Mouse (Mus musculus) thymus, adult 2 months (tissue): ENCODE results near the gene Olfr600. TPM values are rescaled to one million over a fixed set of nuclear protein-coding genes. Genes with fewer than 3 reads are reported as not detected.
"Not testable (repeated sequence)": the region's sequence is repeated elsewhere in the genome, so short reads cannot be mapped to it uniquely, and the experiment has no call there.

Experiments used
- DNase-seq: peaks from one replicate; pipeline ENCODE4 v3.0.0; 2021
- H3K27ac ChIP-seq: fragments of 200-500 bp; 2 replicates; pipeline ENCODE4 v1.5.1; 2012; ENCODE audit warnings: low read length, control low read depth; ENCODE audit not compliant: control insufficient read depth, insufficient read depth
- H3K27me3 ChIP-seq: fragments of 200-500 bp; 2 replicates; pipeline ENCODE4 v1.6.1; 2012; ENCODE audit warnings: mild to moderate bottlenecking, low read length, moderate library complexity, mixed read lengths; ENCODE audit not compliant: control insufficient read depth, insufficient read depth
- H3K36me3 ChIP-seq: fragments of 200-500 bp; 2 replicates; pipeline ENCODE4 v1.6.1; 2012; ENCODE audit warnings: mild to moderate bottlenecking, low read length, moderate library complexity; ENCODE audit not compliant: control insufficient read depth, insufficient read depth
- H3K4me1 ChIP-seq: fragments of 200-500 bp; replicated peaks from 2 replicates; pipeline ENCODE4 v1.6.1; 2012; ENCODE audit warnings: low read length; ENCODE audit not compliant: control insufficient read depth, insufficient read depth
- H3K4me3 ChIP-seq: fragments of 200-500 bp; 2 replicates; pipeline ENCODE4 v1.5.1; 2012; ENCODE audit warnings: mild to moderate bottlenecking, low read length, control low read depth, moderate library complexity; ENCODE audit not compliant: control insufficient read depth, insufficient read depth
- CTCF ChIP-seq: fragments of 200-500 bp; IDR thresholded peaks from 2 replicates; pipeline ENCODE4 v1.5.1; 2012; ENCODE audit warnings: mild to moderate bottlenecking, control low read depth, low read length, moderate library complexity, borderline replicate concordance; ENCODE audit not compliant: control insufficient read depth, poor library complexity, insufficient read depth; ENCODE audit errors: extremely low read depth
- POLR2A ChIP-seq: fragments of 200-500 bp; IDR thresholded peaks from 2 replicates; pipeline ENCODE4 v1.6.1; 2012; ENCODE audit warnings: mild to moderate bottlenecking, low read length, control low read depth, moderate library complexity; ENCODE audit not compliant: control insufficient read depth, poor library complexity, insufficient read depth; ENCODE audit errors: extremely low read depth
- WGBS: fragments of 180-500 bp; shearing (Covaris S2); methylation state at CpG from one replicate; pipeline ENCODE4 v1.1.7; 2018; 5-methylcytosine and 5-hydroxymethylcytosine counted together
- polyA plus RNA-seq: library from polyadenylated mRNA; depleted of rRNA; stranded (reverse); fragments of >200 nt; gene quantifications from 2 replicates; pipeline ENCODE4 v1.2.3, GENCODE M21; 2012; rRNA removed

Olfr600 gene
- polyA plus RNA-seq: not detected in 2 replicates

DNA sequence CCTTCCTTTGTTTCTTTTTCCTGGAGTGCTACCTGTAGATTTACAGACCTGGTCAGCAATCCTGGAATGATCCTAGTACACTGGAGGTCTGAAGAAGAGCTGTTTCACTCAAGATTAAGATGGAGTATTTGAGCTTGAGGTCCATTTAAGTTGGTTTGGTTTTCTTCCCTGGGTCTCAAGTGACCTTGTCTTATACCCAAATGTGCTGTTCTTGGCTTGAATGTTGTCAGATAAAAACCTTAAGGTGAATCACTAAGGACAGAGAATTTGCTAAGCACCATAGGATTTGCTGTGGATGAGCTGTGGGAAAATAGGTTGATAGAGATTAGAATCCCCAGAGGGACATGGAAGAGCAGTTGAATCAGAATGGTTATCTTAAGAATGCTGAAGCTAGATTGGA, at the start of gene Olfr600:
TSS of gene Olfr600 (minus strand) at position 101 of the 400 bp plus-strand sequence.
- Histone ChIP-seq H3K27ac (no peak within 1 kb of the TSS), H3K36me3 (no peaks in the 10 kb centered on the region), H3K4me3 (no peak within 1 kb of the TSS), H3K27me3 (no peaks in the 10 kb centered on the region), H3K4me1 (no peaks in the 10 kb centered on the region)
- no peak for DNase-seq
- TF ChIP-seq CTCF: no peak
- TF ChIP-seq POLR2A: no peak

DNA sequence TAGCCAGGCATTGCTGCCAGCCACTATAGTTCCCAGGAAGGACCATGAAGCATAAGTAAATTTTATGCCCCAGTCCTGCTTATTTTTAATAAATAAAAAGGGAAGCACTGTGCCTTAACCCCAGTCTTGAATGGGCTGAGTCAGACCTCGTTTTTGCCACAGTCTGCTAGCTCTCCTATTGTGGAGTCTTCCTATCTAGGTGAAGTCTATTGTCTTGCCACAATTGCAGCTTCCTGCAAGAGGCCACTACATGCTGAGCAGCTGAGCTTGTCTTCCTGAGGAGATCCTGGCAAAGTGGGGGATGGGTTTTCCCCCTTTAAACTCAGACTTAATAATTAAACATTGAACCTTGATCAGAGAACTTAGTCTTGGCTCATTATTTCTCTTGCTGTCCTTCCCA, 49.5 kb upstream of the Olfr600 start:
- Histone ChIP-seq H3K36me3 (no peaks in the 10 kb centered on the region), H3K4me1 (no peaks in the 10 kb centered on the region), H3K27ac (no peak overlapping the region), H3K27me3 (no peaks in the 10 kb centered on the region), H3K4me3 (no peak overlapping the region)
- DNase-seq: no peak
- WGBS: 14% methylated on average over 1 of the region's 1 CpGs
- TF ChIP-seq CTCF (no peak), POLR2A (no peak)

DNA sequence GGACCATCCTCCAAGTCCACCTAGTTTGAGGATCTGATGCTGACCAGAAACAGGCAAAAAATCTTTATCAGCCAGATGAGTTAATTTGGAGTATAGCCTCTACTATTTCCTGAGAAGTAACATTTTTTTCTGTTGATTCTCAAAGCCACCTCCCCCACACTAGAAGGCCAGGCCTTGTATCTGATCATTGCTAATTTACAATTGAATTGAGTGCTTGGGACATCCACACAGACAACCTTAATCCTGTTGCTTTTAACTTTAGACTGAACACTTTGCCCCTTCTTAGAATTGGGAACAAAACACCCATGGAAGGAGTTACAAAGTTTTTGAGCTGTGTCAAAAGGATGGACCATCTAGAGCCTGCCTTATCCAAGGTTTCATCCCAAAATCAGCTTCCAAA, 48.3 kb upstream of the Olfr600 start:
- DNase-seq: no peak
- no peak for TF ChIP-seq CTCF
- no peak for TF ChIP-seq POLR2A
- H3K27me3 ChIP-seq: no peaks in the 10 kb centered on the region
- H3K36me3 ChIP-seq: no peaks in the 10 kb centered on the region
- H3K4me3 ChIP-seq: no peak overlapping the region
- no peak overlapping the region for H3K27ac ChIP-seq
- no peaks in the 10 kb centered on the region for H3K4me1 ChIP-seq

DNA sequence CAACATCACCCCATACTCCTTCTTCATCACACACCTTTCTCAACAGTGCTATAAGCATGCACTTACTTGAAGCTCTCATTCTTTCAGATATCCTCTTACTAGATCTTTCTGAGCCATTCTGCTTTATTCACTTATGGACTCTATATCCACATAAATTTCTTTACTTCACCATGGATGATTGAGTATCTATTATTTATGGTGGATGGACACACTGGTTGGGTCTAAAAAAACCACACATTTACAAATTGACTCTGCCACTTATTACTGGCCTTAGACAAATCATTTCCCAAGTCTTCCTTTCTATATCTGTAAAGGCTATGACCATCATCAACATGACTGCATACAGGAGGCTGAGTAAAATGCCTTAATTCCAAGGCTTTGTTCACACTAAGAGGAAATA, 36.6 kb upstream of the Olfr600 start, which contains the start of gene Olfr603:
TSS of gene Olfr603 (minus strand) at position 101 of the 400 bp plus-strand sequence.
- TF ChIP-seq CTCF (no peak), POLR2A (no peak)
- Histone ChIP-seq H3K27ac (no peak within 1 kb of the TSS), H3K27me3 (no peaks in the 10 kb centered on the region), H3K36me3 (no peaks in the 10 kb centered on the region), H3K4me3 (no peak within 1 kb of the TSS), H3K4me1 (no peaks in the 10 kb centered on the region)
- no peak for DNase-seq

DNA sequence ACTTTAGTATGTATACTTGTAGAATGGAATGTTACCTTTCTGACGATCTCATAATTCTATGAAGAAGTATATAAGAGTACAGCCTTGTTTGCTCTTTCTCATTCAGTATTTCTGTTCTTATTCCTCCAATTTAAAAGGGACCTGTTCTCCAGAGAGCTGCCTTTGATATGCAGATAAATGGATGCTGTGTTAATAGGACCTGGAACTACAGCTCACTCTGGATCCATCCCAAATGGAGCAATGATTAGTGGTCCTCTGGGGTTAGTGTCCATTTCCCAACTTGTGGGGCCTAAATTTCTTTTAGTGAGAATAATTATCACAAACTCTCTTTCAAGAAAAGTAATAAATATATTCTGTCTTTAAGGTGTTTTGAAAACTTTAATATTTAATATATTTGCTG, 13.1 kb upstream of the Olfr600 start, which contains the start of gene Olfr601:
TSS of gene Olfr601 (minus strand) at position 101 of the 400 bp plus-strand sequence.
- Histone ChIP-seq H3K4me3 (no peak within 1 kb of the TSS), H3K27ac (no peak within 1 kb of the TSS), H3K36me3 (no peaks in the 10 kb centered on the region), H3K4me1 (no peaks in the 10 kb centered on the region), H3K27me3 (no peaks in the 10 kb centered on the region)
- WGBS: 95% methylated on average over 1 of the region's 1 CpGs
- DNase-seq: no peak
- TF ChIP-seq POLR2A: no peak
- no peak for TF ChIP-seq CTCF

DNA sequence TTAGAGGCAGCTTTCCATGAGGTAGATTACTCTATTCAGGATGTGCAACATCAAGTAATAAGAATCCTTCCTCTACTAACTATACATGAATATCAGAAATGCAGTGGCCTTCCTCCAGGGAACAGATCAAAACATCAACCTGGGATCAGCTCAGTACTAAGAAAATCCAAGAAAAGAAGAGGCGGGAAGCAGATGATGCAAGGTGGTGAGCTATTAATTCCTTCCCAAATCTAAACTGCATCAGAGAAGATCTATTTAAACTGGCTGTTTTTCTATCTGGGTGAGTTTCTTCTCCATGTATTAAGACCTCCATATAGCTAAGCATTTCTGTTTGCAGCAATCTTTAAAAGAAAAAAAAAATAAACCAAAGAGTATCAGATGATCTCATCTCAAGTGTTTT, 13.9 kb downstream of the Olfr600 start, which contains the start of gene Olfr599:
TSS of gene Olfr599 (plus strand) at position 301 of the 400 bp plus-strand sequence.
- no peak within 1 kb of the TSS for H3K4me3 ChIP-seq
- no peaks in the 10 kb centered on the region for H3K36me3 ChIP-seq
- DNase-seq: no peak
- 95% methylated on average over 1 of the region's 1 CpGs for WGBS
- H3K4me1 ChIP-seq: no peaks in the 10 kb centered on the region
- H3K27me3 ChIP-seq: no peaks in the 10 kb centered on the region
- H3K27ac ChIP-seq: no peak within 1 kb of the TSS
- TF ChIP-seq CTCF: no peak
- no peak for TF ChIP-seq POLR2A

DNA sequence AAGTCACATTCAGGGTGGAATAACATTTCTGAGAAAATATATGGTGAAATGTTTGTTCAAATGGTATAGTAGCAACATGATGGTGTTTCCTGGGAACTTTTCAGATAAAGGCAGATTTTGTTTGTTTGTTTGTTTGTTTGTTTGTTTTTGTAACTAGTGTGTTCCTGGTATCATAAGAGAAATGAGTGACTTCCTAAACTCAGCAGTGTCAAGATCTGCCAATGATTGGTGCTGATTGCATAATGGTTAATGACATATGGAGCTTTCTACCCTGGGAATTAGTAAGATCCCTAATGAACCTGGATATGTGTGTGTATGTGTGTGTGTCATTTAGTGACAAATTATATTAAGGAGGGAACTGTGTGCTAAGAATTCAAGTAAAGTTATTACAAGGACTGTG, 26.2 kb downstream of the Olfr600 start, which contains the start of gene Olfr598:
TSS of gene Olfr598 (plus strand) at position 301 of the 400 bp plus-strand sequence.
- H3K4me1 ChIP-seq: no peaks in the 10 kb centered on the region
- TF ChIP-seq CTCF (no peak), POLR2A (no peak)
- DNase-seq: no peak
- H3K4me3 ChIP-seq: no peak within 1 kb of the TSS
- no peak within 1 kb of the TSS for H3K27ac ChIP-seq
- no peaks in the 10 kb centered on the region for H3K27me3 ChIP-seq
- no peaks in the 10 kb centered on the region for H3K36me3 ChIP-seq

DNA sequence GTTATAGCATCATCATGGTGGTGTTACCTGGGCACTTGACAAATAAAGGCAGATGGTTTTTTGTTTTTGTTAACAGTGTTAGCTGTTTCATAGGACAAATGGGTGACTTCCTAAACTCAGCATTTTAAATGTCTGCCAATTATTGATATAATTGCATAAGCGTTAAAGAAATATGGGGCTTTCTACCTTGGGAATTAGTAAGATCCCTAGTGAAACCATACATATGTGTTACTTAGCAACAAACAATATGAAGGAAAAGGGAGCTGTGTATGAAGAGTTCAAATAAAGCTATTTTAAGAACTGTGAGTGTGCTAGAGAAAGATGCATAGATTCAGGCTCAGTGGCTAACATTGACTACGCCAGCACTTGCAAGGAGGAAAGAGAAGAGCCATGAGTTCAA, 33.5 kb downstream of the Olfr600 start, which contains the start of gene Olfr597:
TSS of gene Olfr597 (plus strand) at position 301 of the 400 bp plus-strand sequence.
- 98% methylated on average over 2 of the region's 2 CpGs for WGBS
- H3K4me1 ChIP-seq, DNase-seq, H3K27me3 ChIP-seq, H3K27ac ChIP-seq, H3K4me3 ChIP-seq, H3K36me3 ChIP-seq: not testable (repeated sequence)

DNA sequence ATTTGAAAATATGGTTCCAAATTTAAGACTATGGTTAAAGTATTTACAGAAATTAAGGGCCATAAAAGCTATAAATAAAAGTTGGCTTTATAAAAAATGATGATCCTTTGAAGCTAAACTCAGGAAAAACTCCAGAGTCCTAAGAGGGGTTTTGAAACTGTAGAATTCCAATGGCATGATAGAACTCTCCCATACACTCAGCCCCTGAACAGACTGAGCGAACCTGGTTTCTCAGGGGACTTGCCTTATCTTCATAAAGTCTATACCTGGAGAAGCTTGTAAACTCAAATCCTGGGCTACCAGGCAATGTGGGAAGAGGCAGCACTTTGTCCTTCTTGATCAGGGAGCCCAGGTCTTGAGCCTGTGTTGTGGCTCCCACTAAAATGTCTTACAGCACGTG, 44.1 kb downstream of the Olfr600 start, which contains the start of gene Olfr596:
TSS of gene Olfr596 (plus strand) at position 301 of the 400 bp plus-strand sequence.
- not testable (repeated sequence) for H3K27ac ChIP-seq, H3K4me1 ChIP-seq, H3K36me3 ChIP-seq, DNase-seq, H3K4me3 ChIP-seq, H3K27me3 ChIP-seq
- WGBS: 95% methylated on average over 2 of the region's 2 CpGs
